Mouse (Mus musculus) lung, adult 2 months (tissue): ENCODE measurements around the gene Gm3952.

Experiments used
- CTCF ChIP-seq: fragments of 200-500 bp; IDR thresholded peaks from 2 replicates; pipeline ENCODE4 v1.5.1; 2011; ENCODE audit warnings: mild to moderate bottlenecking, low read length, control low read depth; ENCODE audit not compliant: insufficient read depth
- POLR2A ChIP-seq: fragments of 200-500 bp; IDR thresholded peaks from 2 replicates; pipeline ENCODE4 v1.6.1; 2011; ENCODE audit warnings: low read depth, mild to moderate bottlenecking, control low read depth, low read length, borderline replicate concordance; ENCODE audit errors: extremely low read depth

- no peak for TF ChIP-seq CTCF
- TF ChIP-seq POLR2A, result no peak
These were observed 100.5 kb downstream of the Gm3952 start for GRCm38 (mm10) chr8:128697945-128698344.
